Mouse (Mus musculus): Measurements from ENCODE around the gene Slu7. TPM values are rescaled to one million over a fixed set of nuclear protein-coding genes. Genes with fewer than 3 reads are reported as not detected.

Slu7 gene
- polyA plus RNA-seq (2012; ENCODE audit: low replicate concordance): 1.7 and 2.0 TPM in 2 replicates

DNA sequence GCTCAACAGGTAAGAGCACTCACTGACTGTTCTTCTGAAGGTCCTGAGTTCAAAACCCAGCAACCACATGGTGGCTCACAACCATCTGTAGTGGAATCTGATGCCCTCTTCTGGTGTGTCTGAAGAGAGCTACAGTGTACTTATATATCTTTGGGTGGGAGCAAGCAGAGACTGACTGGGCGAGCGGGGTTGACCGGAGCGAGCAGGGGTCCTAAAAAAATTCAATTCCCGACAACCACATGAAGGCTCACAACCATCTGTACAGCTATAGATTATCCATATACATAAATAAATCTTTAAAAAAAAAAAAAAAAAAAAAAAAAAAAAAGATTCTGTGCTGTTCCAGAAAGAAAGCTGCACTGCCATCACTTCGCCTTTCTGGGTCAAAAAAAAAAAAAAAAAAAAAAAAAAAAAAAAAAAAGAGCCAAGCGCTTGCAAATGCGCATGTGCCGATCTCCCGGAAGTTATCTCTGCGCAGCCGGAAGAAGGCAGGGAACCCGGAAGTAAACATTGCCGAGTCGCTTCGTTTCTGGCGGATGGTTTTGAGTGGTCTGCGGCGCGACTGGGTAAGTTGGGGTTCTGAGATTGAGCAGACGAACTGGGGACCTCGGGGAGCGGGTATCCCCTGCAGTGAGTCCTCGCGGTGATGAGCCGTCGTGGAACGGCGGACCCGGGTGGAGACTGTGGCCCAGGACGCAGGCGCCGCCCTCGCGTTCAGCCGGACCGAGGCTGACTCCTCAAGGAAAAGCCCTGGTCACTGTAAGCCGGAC is at the start of gene Slu7:
Gene Slu7 (plus strand): TSS at position 491 of the 770 bp plus-strand sequence.

DNA sequence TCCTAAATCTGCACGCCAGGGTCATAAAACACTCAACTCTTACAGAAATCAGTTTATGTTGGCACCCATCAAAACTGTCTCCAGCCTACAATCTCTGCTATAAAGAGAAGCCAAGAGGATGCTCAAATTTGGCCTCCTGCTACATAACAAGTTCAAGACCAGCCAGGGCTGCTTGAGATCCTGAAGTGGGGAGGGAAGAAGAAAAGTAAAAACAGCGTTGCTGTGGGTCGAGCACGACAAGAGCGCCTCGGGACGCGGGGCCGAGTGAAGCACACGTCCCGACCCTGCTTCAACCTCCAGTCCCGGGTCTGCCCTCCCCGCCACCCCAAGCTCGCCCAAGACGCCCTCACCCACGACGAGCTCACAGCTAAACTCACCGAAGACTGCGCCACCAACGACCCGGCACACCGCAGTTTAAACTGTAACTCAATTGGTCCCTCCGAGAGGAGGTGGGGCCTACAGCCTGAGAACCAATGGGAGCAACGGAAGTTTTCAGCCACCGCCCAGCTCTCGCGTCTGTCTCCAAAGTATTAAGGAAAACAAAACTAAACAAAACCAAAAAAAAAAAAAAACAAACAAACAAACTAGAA is 7.6 kb upstream of the Slu7 start, which contains the start of gene Pttg1:
Gene Pttg1 (minus strand): TSS at position 428 of the 590 bp plus-strand sequence.

DNA sequence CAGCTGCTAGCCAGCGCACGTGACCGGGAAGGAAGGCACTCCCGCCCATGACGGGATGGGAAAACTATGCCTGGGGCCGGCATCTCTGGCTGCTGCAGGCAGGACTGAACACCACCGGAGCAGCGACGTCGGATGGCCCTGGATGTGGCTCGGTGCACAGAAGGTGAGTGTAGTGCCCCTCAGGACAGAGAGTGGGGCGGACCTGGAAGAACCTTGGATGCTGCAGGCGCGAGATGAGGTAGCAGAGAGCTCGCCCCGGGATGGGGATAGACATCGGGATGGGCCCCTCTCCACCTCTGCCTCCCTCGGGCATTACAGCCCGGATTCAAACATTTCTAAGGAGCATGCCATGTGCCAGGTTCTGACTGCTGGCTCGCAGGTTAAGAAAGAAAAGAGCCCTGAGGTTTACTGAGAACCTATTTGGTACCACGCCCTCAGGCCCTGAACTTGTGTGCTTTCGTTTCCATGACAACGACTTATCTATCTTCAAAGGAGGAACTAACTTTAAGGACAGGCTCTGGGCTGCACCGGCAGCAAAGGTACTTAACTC is 40.8 kb downstream of the Slu7 start, which contains the start of gene C1qtnf2:
Gene C1qtnf2 (plus strand): TSS at position 52 of the 550 bp plus-strand sequence.

Other genes with a start within 250 kb of the Slu7 start
- gene Pttg1, start 7.5 kb upstream of the Slu7 start, polyA plus RNA-seq (2012; ENCODE audit: low replicate concordance): 6.7 and 13.1 TPM in 2 replicates
- 0.20 and 0.53 TPM in 2 replicates for gene C1qtnf2, start 40.5 kb downstream of the Slu7 start, polyA plus RNA-seq (2012; ENCODE audit: low replicate concordance)
- 0.48 TPM in 1 of 2 replicates, not detected in the other for gene Ccnjl, start 95.0 kb downstream of the Slu7 start, polyA plus RNA-seq (2012; ENCODE audit: low replicate concordance)
- not detected in 2 replicates for gene 4933415A04Rik, start 153.3 kb downstream of the Slu7 start, polyA plus RNA-seq (2012; ENCODE audit: low replicate concordance)
- not detected in 2 replicates for gene Fabp6, start 167.8 kb downstream of the Slu7 start, polyA plus RNA-seq (2012; ENCODE audit: low replicate concordance)
- gene Pwwp2a, start 248.3 kb downstream of the Slu7 start, polyA plus RNA-seq (2012; ENCODE audit: low replicate concordance): 6.3 and 9.1 TPM in 2 replicates